Mouse (Mus musculus) bone marrow macrophage, adult 2 months (primary cell): ENCODE measurements around the gene Gm45213.

ENCODE experiments used
- CTCF ChIP-seq: IDR thresholded peaks from 2 replicates; pipeline ENCODE4 v1.5.1; 2012; ENCODE audit warnings: low read depth, mild to moderate bottlenecking, low read length, moderate library complexity
- POLR2A ChIP-seq: IDR thresholded peaks from 2 replicates; pipeline ENCODE4 v1.6.1; 2012; ENCODE audit warnings: mild to moderate bottlenecking, low read depth, low read length, borderline replicate concordance

DNA sequence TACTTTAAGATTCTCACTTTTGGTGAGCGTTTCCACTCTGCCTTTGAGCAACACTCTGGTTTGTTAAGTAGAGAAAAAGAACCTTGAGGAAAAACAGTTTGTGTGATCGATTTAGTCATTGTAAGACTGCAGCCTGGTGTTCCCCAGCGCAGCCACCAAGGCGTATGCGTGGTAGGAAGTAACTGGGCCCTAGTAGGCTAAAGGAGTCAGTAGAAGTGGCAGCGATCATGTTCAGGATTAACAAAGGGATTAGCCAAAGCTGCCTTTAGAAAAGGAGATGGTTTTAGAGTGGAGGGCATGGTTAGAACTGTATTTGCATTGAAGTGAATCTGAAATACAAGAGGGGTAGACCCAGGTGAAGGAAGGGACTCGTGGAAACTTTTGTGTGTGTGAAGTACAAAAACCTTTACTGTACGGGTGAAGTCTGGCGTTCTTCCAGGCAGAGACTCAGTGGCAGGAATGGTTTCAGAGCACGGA lies 67.3 kb downstream of the Gm45213 start:
- TF ChIP-seq CTCF = no peak
- TF ChIP-seq POLR2A = no peak
